Mouse (Mus musculus) adrenal gland, postnatal 36 days (tissue): Measurements from ENCODE around the gene Kirrel2. TPM values are rescaled to one million over a fixed set of nuclear protein-coding genes. Genes with fewer than 3 reads are reported as not detected.
"Not testable (repeated sequence)": the region's sequence is repeated elsewhere in the genome, so short reads cannot be mapped to it uniquely, and the experiment has no call there.

Source experiments
- DNase-seq, 2 experiments: peaks; one replicate each; pipeline ENCODE4 v3.0.0; 2021; ENCODE audit warnings: mixed read lengths in 1 of 2
- long read RNA-seq, 2 experiments: library from polyadenylated mRNA; stranded (forward); transcript quantifications; one replicate each; pipeline ENCODE4 v2.0.0; 2021; ENCODE audit warnings: borderline sequencing depth in 2 of 2
- total RNA-seq, 2 experiments: library from RNA; stranded (reverse); gene quantifications; 2 replicates each; pipeline ENCODE4 v1.2.3; 2021

Gene Kirrel2
- not detected for total RNA-seq
- long read RNA-seq, experiment 1: 0 reads
- long read RNA-seq, experiment 2: 0 reads

DNA sequence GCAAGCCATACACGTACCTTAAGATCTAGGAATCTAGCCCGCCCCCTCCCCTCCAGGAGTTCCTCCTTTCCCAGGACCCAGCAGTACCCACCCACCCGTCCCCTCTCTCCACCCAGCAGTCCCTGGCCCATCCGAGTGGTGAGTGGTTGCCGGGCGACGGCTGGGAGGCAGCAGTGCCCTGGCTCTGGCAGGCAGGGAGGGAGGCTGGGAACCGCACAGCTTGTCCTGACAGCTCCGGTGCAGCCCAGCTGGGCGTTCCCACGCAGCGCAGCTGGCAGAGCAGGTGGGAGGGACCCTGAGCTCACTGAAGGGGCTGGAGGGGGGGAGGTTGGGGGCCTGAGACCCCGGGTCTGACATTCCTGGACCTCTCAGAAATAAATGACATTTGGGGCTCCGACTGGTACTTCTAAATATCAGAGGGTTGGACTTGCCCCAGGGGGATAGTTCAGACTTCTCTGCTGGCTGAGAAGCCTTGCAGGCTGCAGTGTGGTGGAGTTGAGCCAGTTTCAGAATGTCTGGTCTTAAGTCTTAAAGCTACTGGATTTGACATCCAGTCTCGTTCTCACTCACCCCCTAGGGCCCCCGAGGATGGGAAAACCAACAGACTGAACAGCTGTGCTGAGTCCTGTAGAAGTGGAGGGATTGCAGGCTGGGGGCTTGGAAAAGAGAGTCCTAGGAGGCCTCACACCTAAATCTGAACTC lies at the start of gene Kirrel2, which contains the start of gene Nphs1:
TSS of gene Kirrel2 (minus strand) at position 62 of the 702 bp plus-strand sequence.
TSS of gene Nphs1 (plus strand) at position 687 of the 702 bp plus-strand sequence.
- no peak for DNase-seq

DNA sequence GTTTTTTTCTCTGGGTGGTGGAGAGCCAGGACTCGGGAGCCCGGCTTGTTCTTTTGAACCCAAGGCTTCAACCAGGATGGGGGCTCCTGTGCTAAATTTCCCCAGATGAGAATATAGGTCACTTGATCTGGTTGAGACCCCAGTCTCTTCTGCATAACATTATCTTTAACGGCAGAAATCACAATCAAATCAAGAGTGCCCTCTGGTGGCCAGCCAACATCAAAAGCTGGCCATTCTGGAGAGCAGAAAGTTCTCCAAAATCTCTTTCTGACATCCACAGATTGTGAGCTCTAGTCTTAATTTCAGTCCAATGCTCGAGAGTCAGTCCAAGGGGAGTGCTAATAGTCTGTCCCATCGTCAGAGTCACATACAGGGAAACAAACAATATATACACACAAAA lies 43.7 kb upstream of the Kirrel2 start:
- DNase-seq: not testable (repeated sequence)

DNA sequence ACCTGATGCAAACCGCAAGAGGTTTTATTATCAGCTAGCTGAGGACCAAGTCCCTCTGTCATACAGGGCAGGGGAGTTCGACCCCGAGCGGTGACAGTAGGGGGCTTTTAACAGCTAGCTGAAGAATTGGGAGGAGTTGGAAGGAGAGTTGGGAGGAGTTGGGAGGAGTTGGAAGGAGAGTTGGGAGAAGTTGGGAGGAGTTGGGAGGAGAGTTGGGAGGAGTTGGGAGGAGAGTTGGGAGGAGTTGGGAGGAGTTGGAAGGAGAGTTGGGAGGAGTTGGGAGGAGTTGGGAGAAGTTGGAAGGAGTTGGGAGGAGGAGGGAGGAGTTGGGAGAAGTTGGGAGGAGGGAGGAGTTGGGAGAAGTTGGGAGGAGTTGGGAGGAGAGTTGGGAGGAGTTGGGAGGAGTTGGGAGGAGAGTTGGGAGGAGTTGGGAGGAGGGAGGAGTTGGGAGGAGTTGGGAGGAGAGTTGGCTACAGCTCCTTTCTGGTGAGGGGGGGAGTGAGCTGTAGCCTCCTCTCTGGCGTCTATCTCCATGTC lies 38.1 kb upstream of the Kirrel2 start:
- DNase-seq: not testable (repeated sequence)

DNA sequence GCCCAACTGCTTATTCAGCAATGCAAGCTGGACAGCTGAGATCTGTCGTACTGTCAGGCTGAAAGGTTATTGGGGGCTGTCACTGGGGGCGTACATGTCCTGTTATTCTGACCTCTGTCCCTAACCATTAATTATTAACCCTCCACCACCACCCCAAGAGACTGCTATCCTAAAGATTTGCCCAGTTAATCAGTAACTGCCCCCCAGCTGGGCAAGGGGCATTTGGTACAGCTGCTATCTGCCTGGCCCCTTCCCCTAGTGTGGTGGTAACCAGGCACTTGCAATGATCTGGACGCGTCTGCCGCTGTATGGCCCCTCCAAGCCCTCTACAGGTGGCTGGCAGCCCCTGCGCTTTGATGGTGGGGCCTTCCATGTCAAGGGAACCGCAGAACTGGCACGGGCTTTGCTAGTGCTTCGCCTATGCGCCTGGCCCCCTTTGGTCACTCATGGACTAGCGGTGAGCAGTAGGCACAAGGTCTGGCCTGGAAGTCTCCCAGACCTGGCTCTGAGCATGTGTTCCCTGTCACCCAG lies 36.0 kb upstream of the Kirrel2 start, which contains the start of gene Prodh2:
TSS of gene Prodh2 (plus strand) at position 222 of the 531 bp plus-strand sequence.
- DNase-seq: no peak

DNA sequence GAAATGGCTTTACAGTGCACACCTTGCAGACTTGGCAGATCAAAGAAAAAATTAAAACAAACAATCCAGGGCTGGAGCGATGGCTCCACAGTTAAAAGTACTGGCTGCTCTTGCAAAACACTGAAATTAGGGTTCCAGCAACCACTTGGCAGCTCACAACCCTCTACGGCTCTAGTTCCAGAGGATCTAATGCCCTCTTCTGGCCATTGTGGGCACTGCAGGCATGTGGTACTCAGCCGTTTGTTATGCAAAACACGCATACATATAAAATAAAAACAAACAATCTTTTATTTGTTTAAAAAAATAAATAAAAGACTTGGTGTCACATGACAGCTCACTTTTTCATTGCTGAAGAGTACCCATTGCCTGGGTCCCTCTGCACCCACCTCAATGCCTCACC lies 35.3 kb upstream of the Kirrel2 start:
- DNase-seq: peak; percentile 82 to 84

DNA sequence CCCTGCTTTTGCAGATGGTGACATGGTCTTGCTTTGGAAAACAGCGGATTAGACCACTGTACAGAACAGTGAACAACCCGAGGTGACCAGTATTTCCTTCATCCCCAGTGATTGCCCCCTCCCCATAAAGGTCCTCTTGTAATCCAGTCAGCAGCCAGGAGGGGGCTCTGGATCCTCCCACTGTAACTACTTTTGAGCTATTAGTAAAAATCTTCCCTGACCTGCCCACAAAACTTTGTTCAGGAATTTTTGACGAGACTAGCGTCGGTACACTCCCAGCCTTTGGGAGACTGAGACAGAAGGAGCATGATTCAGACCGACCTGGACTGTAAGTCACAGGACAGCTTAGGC lies 33.4 kb upstream of the Kirrel2 start:
- no peak for DNase-seq

DNA sequence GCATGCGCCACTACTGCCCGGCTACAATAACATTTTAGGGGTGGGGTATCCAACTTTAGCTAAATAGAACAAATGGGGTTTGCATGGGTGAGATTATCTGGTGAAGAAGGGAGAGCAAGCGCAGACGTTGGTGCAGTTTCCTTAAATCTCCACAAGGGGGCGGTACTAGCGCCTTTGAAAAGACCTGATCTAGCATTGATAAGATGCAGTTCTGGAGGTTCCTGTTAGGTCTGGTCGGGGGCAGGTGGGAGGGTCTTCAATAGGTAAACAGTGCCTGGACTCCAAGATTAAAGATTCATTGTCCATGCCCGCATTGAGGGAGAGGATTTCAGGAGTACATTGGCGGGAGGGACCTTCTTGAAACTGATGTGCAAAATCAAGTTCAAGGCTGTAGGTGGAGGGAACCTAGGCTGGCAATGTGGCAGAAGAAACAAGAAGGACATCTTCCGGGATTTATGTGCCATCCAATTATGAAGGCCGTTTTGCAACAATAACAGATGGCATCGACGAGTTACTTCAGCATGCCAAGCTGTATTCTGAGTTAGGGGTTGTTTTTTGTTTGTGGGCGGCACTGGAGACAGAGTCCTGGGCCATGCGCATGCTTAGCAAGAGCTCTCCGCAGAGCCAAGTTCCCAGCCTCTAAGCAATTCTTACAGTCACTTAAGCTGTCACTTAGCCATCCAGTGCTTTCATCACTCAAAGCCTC lies 32.9 kb upstream of the Kirrel2 start:
- peak; percentile 19 to 45 for DNase-seq

DNA sequence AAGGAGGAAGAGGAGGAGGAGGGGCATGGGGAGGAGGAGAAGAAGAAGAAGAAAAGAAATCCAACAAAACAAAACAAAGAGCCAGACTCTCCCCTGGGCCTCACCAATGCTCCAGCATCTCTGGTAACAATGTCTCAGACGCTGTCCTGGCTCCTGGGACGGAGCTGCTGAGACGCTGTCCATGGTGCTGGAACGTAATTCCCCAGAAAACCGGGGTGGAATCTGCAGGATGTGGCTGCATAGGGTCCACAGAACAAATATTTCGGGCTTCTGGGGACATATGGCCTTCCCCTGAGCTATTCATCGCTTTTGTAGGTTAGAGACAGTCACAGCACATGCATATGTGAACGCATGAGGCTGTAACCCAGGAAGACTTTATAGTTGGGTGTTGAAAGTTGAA lies 26.8 kb upstream of the Kirrel2 start:
- peak; percentile 37 to 53 for DNase-seq

DNA sequence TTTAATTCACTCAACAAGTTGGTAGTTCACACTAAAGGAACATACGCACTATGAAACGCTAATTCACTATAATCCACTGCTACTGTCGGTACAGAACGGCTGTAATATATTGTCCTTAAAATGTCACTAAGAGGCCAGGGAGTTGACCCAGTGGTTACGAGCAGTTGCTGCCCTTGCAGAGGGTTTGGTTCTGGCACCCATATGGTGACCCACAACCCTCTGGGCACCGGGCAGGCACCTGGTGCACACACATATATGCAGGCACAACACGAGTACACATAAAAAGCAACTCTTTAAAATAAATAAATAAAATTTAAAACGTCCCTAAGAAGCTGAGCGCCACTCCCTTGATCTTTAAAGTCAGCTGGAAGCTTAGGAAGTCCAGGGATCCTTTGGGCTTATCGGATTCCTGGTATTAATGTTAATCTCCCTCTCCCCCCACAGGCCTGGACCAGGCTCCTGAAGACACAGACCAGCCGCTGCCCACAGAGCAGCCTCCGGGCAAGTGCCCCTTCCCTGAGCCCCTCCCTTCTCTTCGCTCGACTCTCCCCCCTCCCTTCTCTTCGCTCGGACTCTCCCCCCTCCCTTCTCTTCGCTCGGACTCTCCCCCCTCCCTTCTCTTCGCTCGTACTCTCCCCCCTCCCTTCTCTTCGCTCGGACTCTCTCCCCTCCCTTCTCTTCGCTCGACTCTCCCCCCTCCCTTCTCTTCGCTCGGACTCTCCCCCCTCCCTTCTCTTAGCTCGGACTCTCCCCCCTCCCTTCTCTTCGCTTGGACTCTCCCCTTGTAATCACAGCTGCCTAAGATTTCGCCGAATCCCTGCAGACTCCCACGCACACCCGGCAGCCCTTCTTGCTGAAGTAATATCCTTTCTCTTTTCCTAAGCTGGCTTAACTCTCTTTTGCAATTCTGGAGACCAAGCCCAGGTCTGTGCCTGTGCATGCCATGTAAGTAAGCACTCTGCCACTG lies 20.2 kb upstream of the Kirrel2 start:
- DNase-seq: no peak

DNA sequence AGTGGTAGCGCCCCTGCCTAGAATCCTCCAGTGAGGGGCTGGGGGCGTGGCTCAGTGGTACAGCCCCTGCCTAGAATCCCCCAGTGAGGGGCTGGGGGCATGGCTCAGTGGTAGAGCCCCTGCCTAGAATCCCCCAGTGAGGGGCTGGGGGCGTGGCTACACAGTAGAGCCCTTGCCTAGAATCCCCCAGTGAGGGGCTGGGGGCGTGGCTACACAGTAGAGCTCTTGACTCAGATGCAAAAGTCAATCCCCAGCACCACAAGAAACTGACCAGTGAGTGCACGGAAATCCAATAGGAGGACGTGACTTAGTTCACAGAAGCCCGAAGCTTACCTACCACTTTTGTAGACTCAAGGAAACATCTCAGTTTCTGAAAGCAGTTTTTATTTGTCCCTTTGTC lies 18.6 kb upstream of the Kirrel2 start:
- DNase-seq: not testable (repeated sequence)

DNA sequence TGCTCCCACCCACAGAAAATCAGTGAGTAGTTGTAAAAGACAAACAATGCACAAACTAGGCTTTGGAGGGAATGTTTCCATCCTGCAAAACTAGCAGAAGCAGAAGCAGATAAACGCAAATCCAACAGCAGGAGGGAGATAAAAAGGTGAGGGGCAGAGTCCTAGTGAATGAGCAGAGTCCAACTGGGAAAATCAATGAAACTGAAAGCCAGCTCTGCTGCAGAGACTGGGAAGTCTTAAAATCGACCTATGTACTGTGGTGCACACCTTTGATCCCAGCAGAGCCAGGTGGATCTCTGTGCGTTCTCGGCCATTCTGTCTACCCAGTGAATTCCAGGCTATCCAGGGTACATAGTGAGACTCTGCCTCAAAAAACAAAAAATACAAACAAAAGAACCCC lies 17.5 kb upstream of the Kirrel2 start:
- DNase-seq: no peak

DNA sequence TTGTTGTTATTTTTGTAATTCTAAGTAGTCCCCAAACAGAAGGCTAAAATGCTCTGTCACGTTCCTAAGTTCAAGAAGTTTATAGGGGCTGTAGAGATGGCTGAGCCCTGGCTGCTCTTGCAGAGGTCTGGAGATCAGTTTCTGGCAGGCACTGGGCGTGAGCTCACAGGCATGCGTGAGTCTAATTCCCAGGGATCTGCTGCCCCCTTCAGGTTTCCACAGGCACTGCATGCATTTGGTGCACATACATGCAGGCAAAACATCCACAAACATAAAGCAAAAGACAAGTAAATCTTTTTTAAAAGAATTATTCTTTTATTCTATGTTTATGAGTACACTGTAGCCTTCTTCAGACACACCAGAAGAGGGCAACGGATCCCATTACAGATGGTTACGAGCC lies 14.9 kb upstream of the Kirrel2 start:
- DNase-seq: peak; percentile 62 to 64

DNA sequence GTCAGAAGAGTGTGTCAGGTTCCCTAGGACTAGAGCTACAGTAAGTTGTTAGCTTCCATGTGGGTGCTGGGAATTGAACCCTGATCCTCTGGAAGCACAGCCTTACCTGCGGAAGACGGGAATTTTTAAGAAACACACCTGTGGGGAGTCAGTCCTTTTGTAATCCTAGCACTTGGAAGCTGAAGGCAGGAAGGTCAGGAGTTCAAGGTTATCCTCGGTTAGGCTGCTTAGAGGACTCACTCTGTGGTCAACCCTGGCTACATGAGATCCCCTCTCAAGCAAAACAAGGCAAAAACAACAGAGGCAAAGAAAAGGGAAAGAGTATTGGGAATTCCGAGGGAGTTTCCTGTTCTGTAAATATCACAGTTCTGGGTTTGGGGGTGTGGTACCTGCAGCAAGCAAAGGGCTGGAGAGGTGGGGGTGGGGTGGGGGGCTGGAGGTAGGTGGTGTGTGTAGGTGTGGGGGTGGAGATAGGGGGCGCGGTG lies 7.4 kb upstream of the Kirrel2 start:
- DNase-seq: no peak

DNA sequence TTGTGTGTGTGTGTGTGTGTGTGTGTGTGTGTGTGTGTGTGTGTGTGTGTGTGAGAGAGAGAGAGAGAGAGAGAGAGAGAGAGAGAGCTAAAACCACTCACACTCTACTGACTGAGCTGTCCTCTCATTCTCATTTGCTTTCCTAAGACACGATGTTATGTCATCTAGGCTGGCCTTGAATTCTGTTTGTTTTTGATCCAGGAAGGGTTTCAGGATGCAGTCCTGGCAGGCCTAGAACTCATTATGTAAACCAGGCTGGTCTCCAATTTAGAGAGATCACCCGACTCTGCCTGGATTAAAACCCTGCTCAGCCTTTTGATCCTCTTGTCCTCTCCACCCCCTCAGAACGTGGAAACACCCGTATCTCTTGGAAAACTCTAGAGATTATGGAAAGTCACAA lies 6.5 kb upstream of the Kirrel2 start:
- no peak for DNase-seq

DNA sequence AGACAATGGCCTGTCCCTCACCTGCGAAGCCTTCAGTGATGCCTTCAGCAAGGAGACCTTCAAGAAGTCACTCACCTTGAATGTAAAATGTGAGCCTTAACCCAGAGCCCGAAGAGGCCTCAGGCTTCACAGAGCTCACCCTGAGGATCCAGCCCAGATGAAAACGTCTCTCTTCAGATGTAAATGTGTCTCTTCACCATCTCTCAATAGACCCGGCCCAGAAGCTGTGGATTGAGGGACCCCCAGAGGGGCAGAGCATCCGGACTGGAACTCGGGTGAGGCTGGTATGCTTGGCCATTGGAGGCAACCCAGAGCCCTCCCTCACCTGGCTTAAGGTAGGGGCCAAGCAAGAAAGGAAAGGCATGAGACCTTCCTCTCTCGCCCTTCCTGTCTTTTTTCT lies 6.1 kb upstream of the Kirrel2 start:
- no peak for DNase-seq

DNA sequence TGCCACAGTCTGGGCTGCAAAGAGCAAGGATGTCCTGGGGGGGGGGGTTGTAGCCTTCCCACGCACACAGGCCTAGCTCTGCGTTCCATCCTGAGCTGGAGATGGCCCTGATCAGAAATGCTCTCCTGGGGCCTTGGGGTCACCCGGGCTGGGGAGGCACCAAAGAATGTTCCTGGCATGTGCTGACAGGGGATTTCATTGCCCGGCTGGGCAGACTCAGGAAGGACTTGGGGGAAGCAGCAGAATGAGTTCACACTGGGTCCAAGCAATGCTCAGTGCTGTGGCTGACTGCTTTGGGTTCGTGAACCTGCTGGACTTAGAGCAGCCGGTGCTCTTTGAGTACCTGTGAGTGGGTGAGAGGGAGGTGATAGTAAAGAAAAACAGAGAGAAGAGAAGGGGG lies 2.0 kb upstream of the Kirrel2 start:
- DNase-seq: no peak

DNA sequence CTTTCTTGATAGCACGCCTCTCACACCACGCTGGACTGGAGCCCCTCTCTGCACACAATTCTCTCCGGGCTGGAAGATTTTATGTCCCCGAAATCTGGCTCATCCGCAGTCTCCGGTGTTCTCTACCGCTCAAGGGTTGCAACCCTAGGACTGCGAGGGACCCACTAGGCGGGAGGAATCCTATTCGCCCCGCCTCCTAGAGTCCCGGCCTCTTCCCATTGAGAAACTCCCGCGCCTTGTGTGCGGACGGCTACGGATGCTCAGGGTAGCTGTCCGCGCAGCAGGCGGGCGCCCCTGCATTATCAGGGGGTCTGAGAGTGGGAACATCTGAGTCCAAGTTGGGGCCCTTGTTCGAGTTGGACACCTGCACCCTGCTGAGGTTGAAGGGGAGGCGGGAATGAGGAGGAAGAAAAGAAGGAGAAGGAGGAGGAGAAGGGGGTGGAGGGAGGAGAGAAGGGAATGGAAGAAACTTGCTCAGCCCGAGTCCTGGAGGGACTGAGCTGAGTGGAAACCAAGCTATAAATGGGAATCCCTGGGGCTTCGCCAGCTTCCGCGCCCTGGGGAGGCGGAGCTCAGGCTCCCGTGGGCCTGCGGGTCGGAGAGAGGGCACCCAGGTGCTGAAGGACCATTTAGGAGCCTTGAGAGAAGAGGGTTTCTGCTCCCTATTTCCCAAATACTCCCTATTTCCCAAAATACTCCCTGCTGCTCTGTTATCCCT lies 420 bp downstream of the Kirrel2 start:
- DNase-seq: no peak

DNA sequence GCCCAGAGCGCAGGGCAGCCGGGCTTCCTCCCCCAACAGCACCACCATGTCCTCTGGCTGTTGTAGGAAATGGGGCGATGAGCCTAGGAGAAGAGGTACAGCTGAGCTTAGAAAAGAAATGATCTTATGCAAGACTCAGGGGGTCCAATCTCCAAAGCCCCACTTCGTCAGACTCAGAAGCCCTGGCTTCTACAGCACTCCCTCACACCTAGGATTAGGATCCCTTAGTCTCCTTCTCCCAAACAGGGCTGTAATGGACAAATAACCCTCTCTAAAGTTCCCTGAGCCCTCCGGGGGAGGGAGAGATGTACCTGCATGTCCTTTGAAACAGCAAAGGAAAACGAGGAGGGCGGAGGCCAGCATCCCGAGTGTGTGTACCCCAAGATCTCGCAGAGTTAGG lies 1.0 kb downstream of the Kirrel2 start:
- DNase-seq: no peak

DNA sequence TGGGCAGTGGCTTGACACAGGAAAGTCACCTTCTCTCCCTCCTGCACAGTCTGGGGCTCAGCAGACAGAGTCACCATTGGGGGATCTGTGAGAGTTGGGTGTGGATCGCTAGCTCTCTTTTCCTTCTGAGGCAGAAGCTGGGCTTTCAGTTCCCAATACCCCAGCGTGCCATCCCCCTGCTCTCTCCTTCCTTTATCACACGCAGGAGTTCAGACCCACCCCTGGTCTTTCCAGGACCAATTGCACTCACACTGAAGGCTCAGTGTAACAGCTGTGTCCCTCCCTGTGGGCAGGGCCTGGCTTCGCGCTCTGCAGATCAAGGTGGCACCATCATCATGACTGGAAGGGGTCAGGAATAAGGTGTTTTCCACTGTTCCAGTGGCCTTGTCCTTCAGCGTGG lies 3.2 kb downstream of the Kirrel2 start:
- no peak for DNase-seq

DNA sequence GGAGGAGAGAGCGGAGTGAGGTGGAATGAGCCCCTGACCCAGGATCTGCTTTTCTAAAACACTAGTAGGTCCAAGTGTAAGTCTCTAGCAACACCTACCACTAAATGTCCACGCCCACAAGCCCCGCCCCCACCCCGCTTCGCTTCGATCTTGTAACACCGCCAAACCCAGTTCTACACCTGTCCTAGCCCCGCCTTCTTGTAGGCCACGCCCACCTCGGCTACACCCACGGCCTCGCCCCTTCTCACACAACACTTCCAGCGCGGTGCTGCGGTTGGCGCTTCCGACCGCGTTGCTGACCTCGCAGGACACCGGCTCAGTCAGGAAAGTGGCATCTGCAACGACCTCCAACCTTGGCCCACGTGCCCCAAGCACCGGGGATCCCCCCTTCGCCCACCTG lies 3.7 kb downstream of the Kirrel2 start:
- DNase-seq: no peak

DNA sequence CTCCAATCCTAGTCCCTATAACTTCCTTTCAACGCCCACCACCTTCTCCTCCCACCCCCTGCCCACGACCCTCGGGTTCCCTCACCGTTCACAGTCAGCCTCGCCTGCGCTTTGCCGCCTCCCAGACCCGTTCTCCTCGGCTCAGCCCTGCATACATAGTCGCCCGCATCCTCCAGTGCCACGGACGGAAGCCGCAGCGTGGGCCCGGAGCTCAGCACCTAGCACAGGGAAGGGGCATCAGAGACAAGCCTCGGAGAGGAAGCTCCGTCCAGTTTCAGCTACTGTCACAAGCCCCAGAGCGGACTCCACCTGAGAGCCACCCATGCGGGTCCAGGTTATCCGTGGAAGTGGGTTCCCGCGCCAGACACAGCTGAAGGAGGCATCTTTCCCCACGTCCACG lies 4.2 kb downstream of the Kirrel2 start:
- DNase-seq: no peak
